Mouse (Mus musculus): ENCODE data around the gene Gpr19.

DNA sequence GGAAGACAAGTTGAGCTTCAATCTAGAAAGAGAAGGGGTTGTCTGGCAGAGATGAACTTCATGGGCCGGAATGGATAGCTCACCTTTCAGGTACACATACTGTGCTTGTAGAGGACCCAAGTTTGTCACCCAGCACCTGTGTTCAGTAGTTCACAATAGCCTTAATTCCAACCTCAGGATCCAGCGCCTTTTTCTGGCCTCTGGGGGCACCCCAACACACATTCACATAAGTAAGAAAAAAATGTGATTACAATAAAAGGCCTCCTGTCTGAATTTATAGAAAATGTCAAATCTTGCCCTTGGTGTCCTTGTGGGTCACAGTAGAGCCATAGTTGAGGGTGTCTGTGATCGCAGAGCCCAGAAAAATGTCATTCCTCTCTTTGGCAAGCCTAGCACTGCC, 31.1 kb downstream of the Gpr19 start:
- TF ChIP-seq POLR2A (IDR thresholded peaks at IDR 0.05; ENCODE audit: borderline replicate concordance, extremely low read depth, insufficient read depth, insufficient read length, poor library complexity, severe bottlenecking), result no peak
- no peak for TF ChIP-seq CTCF (IDR thresholded peaks at IDR 0.05; ENCODE audit: borderline replicate concordance, extremely low read depth, insufficient read depth, insufficient read length)
